Mouse (Mus musculus): ENCODE measurements around the gene Serpina12. TPM values are rescaled to one million over a fixed set of nuclear protein-coding genes. Genes with fewer than 3 reads are reported as not detected.
A peak's percentile ranks its signal among the peaks of the same experiment; 100 is the strongest.

Serpina12 gene
- total and polyA plus RNA-seq, 3 experiments = 0.04 TPM; not detected in 2

GRCm38 (mm10) chr12:103985868-103986267 is 58.4 kb downstream of the Serpina12 start:
- Histone ChIP-seq H3K9me3 (replicated peaks; ENCODE audit: insufficient read depth, low read length) (no peaks in the 10 kb centered on the region), H3K36me3 (ENCODE audit: control insufficient read depth in 1 of 2, insufficient read depth in 2 of 2, low read length in 2 of 2) (no peaks in the 10 kb centered on the region), H3K4me1 (ENCODE audit: control insufficient read depth in 1 of 2, insufficient read depth in 2 of 2, low read length in 2 of 2) (no peaks in the 10 kb centered on the region), H3K27ac (ENCODE audit: control insufficient read depth, low read depth, low read length) (no peak overlapping the region), H3K79me2 (ENCODE audit: control insufficient read depth, insufficient read depth, low read length, poor library complexity) (no peaks in the 10 kb centered on the region), H3K4me3 (ENCODE audit: control insufficient read depth in 1 of 2, insufficient read depth in 1 of 2, low read depth in 2 of 2, low read length in 2 of 2) (no peak overlapping the region), H3K27me3 (ENCODE audit: control insufficient read depth in 1 of 2, insufficient read depth in 2 of 2, low read length in 2 of 2) (no peaks in the 10 kb centered on the region), H3K9ac (ENCODE audit: control insufficient read depth, low read depth, low read length, poor library complexity, severe bottlenecking) (no peak overlapping the region)
- DNase-seq (ENCODE audit: low read depth, low spot score) = no peak
- no peak for TF ChIP-seq GATA1 (IDR thresholded peaks at IDR 0.05; ENCODE audit: low read depth, low read length)
- TF ChIP-seq NELFE (IDR thresholded peaks at IDR 0.05; ENCODE audit: low read depth, low read length) = no peak
- TF ChIP-seq MAFK (IDR thresholded peaks at IDR 0.05; ENCODE audit: borderline replicate concordance, low read depth, low read length) = no peak
- no peak for TF ChIP-seq CHD1 (IDR thresholded peaks at IDR 0.05; ENCODE audit: low read depth, low read length)

- peak; percentile 28 for DNase-seq (ENCODE audit: low read depth, low spot score)
- Histone ChIP-seq H3K36me3 (ENCODE audit: control insufficient read depth in 1 of 2, insufficient read depth in 2 of 2, low read length in 2 of 2) (no peaks in the 10 kb centered on the region), H3K4me1 (ENCODE audit: control insufficient read depth in 1 of 2, insufficient read depth in 2 of 2, low read length in 2 of 2) (no peaks in the 10 kb centered on the region), H3K79me2 (ENCODE audit: control insufficient read depth, insufficient read depth, low read length, poor library complexity) (no peaks in the 10 kb centered on the region), H3K27me3 (ENCODE audit: control insufficient read depth in 1 of 2, insufficient read depth in 2 of 2, low read length in 2 of 2) (no peaks in the 10 kb centered on the region), H3K4me3 (ENCODE audit: control insufficient read depth in 1 of 2, insufficient read depth in 1 of 2, low read depth in 2 of 2, low read length in 2 of 2) (no peak overlapping the region), H3K9ac (ENCODE audit: control insufficient read depth, low read depth, low read length, poor library complexity, severe bottlenecking) (no peak overlapping the region), H3K9me3 (replicated peaks; ENCODE audit: insufficient read depth, low read length) (no peaks in the 10 kb centered on the region), H3K27ac (ENCODE audit: control insufficient read depth, low read depth, low read length) (no peak overlapping the region)
- TF ChIP-seq RAD21 (IDR thresholded peaks at IDR 0.05; ENCODE audit: low read depth, low read length) = peak; percentile 56
- peak; percentile 24; the same call in 1 of the 2 replicates for TF ChIP-seq SMC3 (IDR thresholded peaks at IDR 0.05; ENCODE audit: low read depth, low read length)
- TF ChIP-seq ETS1 (IDR thresholded peaks at IDR 0.05; ENCODE audit: low read depth, low read length) = no peak
- peak; percentile 19 to 44 (median 27); a peak in 4 of 6 replicates for TF ChIP-seq CTCF (IDR thresholded peaks at IDR 0.05 in 2 of 3, conservative IDR thresholded peaks at IDR 0.05 in 1 of 3; ENCODE audit: control insufficient read depth in 1 of 3, insufficient read depth in 1 of 3, low read depth in 2 of 3, low read length in 3 of 3, poor library complexity in 1 of 3, severe bottlenecking in 1 of 3)
These were observed 59.3 kb downstream of the Serpina12 start for GRCm38 (mm10) chr12:103984935-103985334.

GRCm38 (mm10) chr12:103981646-103982360 is 62.4 kb downstream of the Serpina12 start:
- Histone ChIP-seq H3K27ac (ENCODE audit: control insufficient read depth, low read depth, low read length) (no peak overlapping the region), H3K27me3 (ENCODE audit: control insufficient read depth in 1 of 2, insufficient read depth in 2 of 2, low read length in 2 of 2) (no peaks in the 10 kb centered on the region), H3K9ac (ENCODE audit: control insufficient read depth, low read depth, low read length, poor library complexity, severe bottlenecking) (no peak overlapping the region), H3K79me2 (ENCODE audit: control insufficient read depth, insufficient read depth, low read length, poor library complexity) (no peaks in the 10 kb centered on the region), H3K9me3 (replicated peaks; ENCODE audit: insufficient read depth, low read length) (no peaks in the 10 kb centered on the region), H3K4me1 (ENCODE audit: control insufficient read depth in 1 of 2, insufficient read depth in 2 of 2, low read length in 2 of 2) (no peaks in the 10 kb centered on the region), H3K4me3 (ENCODE audit: control insufficient read depth in 1 of 2, insufficient read depth in 1 of 2, low read depth in 2 of 2, low read length in 2 of 2) (no peak overlapping the region), H3K36me3 (ENCODE audit: control insufficient read depth in 1 of 2, insufficient read depth in 2 of 2, low read length in 2 of 2) (no peaks in the 10 kb centered on the region)
- DNase-seq (ENCODE audit: low read depth, low spot score) = no peak
- TF ChIP-seq POLR2A (IDR thresholded peaks at IDR 0.05; ENCODE audit: control insufficient read depth in 1 of 2, insufficient read depth in 1 of 2, low read depth in 1 of 2, low read length in 2 of 2, poor library complexity in 1 of 2) = no peak
- TF ChIP-seq CHD2 (IDR thresholded peaks at IDR 0.05; ENCODE audit: low read length) = no peak
- TF ChIP-seq USF1 (IDR thresholded peaks at IDR 0.05; ENCODE audit: low read depth, low read length) = no peak

Other genes with a start within 250 kb of the Serpina12 start
- gene Serpina1b, start 214.1 kb downstream of the Serpina12 start, total RNA-seq (2012; rRNA removed) = not detected in 2 replicates
- not detected for gene Serpina1b, start 214.1 kb downstream of the Serpina12 start, polyA plus RNA-seq (2012; ENCODE audit: insufficient read depth in 1 of 2, insufficient read length in 2 of 2, low read depth in 1 of 2, low replicate concordance in 2 of 2, missing spikeins in 1 of 2)
- not detected in 2 replicates for gene Serpina1a, start 180.9 kb downstream of the Serpina12 start, total RNA-seq (2012; rRNA removed)
- not detected for gene Serpina1a, start 180.9 kb downstream of the Serpina12 start, polyA plus RNA-seq (2012; ENCODE audit: insufficient read depth in 1 of 2, insufficient read length in 2 of 2, low read depth in 1 of 2, low replicate concordance in 2 of 2, missing spikeins in 1 of 2)
- not detected in 2 replicates for gene Serpina1c, start 139.6 kb downstream of the Serpina12 start, total RNA-seq (2012; rRNA removed)
- not detected for gene Serpina1c, start 139.6 kb downstream of the Serpina12 start, polyA plus RNA-seq (2012; ENCODE audit: insufficient read depth in 1 of 2, insufficient read length in 2 of 2, low read depth in 1 of 2, low replicate concordance in 2 of 2, missing spikeins in 1 of 2)
- not detected in 2 replicates for gene Serpina1e, start 85.5 kb downstream of the Serpina12 start, total RNA-seq (2012; rRNA removed)
- not detected for gene Serpina1e, start 85.5 kb downstream of the Serpina12 start, polyA plus RNA-seq (2012; ENCODE audit: insufficient read depth in 1 of 2, insufficient read length in 2 of 2, low read depth in 1 of 2, low replicate concordance in 2 of 2, missing spikeins in 1 of 2)
- 0.65 TPM in 2 replicates for gene Serpina11, start 54.5 kb downstream of the Serpina12 start, total RNA-seq (2012; rRNA removed)
- gene Serpina11, start 54.5 kb downstream of the Serpina12 start, polyA plus RNA-seq (2012; ENCODE audit: insufficient read depth in 1 of 2, insufficient read length in 2 of 2, low read depth in 1 of 2, low replicate concordance in 2 of 2, missing spikeins in 1 of 2) = under 1 TPM in 1 of 2 experiments, not detected in 1; 0.67 TPM
- gene Serpina9, start 30.7 kb downstream of the Serpina12 start, total RNA-seq (2012; rRNA removed) = not detected in 2 replicates
- gene Serpina9, start 30.7 kb downstream of the Serpina12 start, polyA plus RNA-seq (2012; ENCODE audit: insufficient read depth in 1 of 2, insufficient read length in 2 of 2, low read depth in 1 of 2, low replicate concordance in 2 of 2, missing spikeins in 1 of 2) = under 1 TPM in 1 of 2 experiments, not detected in 1; 0.06 TPM
- gene Serpina5, start 56.7 kb upstream of the Serpina12 start, total RNA-seq (2012; rRNA removed) = not detected in 2 replicates
- not detected for gene Serpina5, start 56.7 kb upstream of the Serpina12 start, polyA plus RNA-seq (2012; ENCODE audit: insufficient read depth in 1 of 2, insufficient read length in 2 of 2, low read depth in 1 of 2, low replicate concordance in 2 of 2, missing spikeins in 1 of 2)
- gene Serpina3a, start 68.3 kb upstream of the Serpina12 start, total RNA-seq (2012; rRNA removed) = not detected in 2 replicates
- not detected for gene Serpina3a, start 68.3 kb upstream of the Serpina12 start, polyA plus RNA-seq (2012; ENCODE audit: insufficient read depth in 1 of 2, insufficient read length in 2 of 2, low read depth in 1 of 2, low replicate concordance in 2 of 2, missing spikeins in 1 of 2)
- not detected in 2 replicates for gene Serpina3b, start 83.6 kb upstream of the Serpina12 start, total RNA-seq (2012; rRNA removed)
- not detected for gene Serpina3b, start 83.6 kb upstream of the Serpina12 start, polyA plus RNA-seq (2012; ENCODE audit: insufficient read depth in 1 of 2, insufficient read length in 2 of 2, low read depth in 1 of 2, low replicate concordance in 2 of 2, missing spikeins in 1 of 2)
- gene Serpina3c, start 109.4 kb upstream of the Serpina12 start, total RNA-seq (2012; rRNA removed) = not detected in 2 replicates
- gene Serpina3c, start 109.4 kb upstream of the Serpina12 start, polyA plus RNA-seq (2012; ENCODE audit: insufficient read depth in 1 of 2, insufficient read length in 2 of 2, low read depth in 1 of 2, low replicate concordance in 2 of 2, missing spikeins in 1 of 2) = not detected
- gene Serpina3f, start 170.1 kb upstream of the Serpina12 start, total RNA-seq (2012; rRNA removed) = not detected in 2 replicates
- not detected for gene Serpina3f, start 170.1 kb upstream of the Serpina12 start, polyA plus RNA-seq (2012; ENCODE audit: insufficient read depth in 1 of 2, insufficient read length in 2 of 2, low read depth in 1 of 2, low replicate concordance in 2 of 2, missing spikeins in 1 of 2)
- 0.19 and 0.33 TPM in 2 replicates for gene Serpina3g, start 191.8 kb upstream of the Serpina12 start, total RNA-seq (2012; rRNA removed)
- under 1 TPM in 1 of 2 experiments, not detected in 1; 0.24 TPM for gene Serpina3g, start 191.8 kb upstream of the Serpina12 start, polyA plus RNA-seq (2012; ENCODE audit: insufficient read depth in 1 of 2, insufficient read length in 2 of 2, low read depth in 1 of 2, low replicate concordance in 2 of 2, missing spikeins in 1 of 2)
- gene Serpina3i, start 218.7 kb upstream of the Serpina12 start, total RNA-seq (2012; rRNA removed) = not detected in 2 replicates
- gene Serpina3i, start 218.7 kb upstream of the Serpina12 start, polyA plus RNA-seq (2012; ENCODE audit: insufficient read depth in 1 of 2, insufficient read length in 2 of 2, low read depth in 1 of 2, low replicate concordance in 2 of 2, missing spikeins in 1 of 2) = not detected